Mouse (Mus musculus) duodenum, adult 2 months (tissue): ENCODE data around the gene Yipf3. TPM values are rescaled to one million over a fixed set of nuclear protein-coding genes. Genes with fewer than 3 reads are reported as not detected.

Source experiments
- polyA plus RNA-seq: library from polyadenylated mRNA; depleted of rRNA; stranded (reverse); fragments of >200 nt; gene quantifications from 2 replicates; pipeline ENCODE4 v1.2.3, GENCODE M21; 2012; ENCODE audit warnings: low replicate concordance; rRNA removed

Gene Yipf3
- 255 and 304 TPM in 2 replicates for polyA plus RNA-seq

GRCm38 (mm10) chr17:46247512-46248188, at the start of gene Yipf3, which contains the start of gene Polr1c:
Yipf3 (plus strand) TSS chr17:46248080.
Polr1c (minus strand) TSS chr17:46248054.

GRCm38 (mm10) chr17:46202421-46203071, 45.3 kb upstream of the Yipf3 start, which contains the start of the genes Polh and Xpo5:
Polh (minus strand) TSS chr17:46202645.
Xpo5 (plus strand) TSS chr17:46202782.

DNA sequence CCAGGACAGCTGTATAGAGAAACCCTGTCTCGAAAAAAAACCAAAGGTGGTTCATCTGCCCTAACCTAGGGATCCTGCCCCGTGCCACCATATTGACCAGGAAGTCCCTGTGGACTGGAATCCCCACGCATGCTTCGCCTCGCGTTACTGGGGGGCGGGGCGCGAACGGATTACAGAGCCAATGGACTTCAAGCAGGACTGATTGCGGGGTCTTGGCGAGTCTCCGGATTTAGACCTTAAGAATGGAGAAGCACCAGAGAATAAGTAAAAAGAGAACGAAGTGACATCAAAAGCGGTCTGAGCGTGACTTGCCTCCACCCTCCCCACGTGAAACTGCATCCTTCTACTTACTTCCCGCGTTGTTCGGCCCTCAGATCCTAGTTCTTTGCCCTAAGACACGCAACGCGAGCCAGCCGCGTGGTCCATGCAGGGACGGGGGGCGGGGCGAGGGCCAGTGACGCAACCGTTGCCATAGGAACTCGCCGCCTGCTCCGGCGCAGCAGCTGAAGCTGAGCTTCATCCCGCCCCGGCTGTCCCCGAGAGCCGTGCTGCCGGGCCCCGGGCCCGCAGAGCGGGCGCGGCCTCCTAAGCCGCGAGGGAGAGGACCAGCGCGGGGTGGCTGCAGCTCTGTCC, 5.7 kb downstream of the Yipf3 start, which contains the start of gene Lrrc73:
Gene Lrrc73, plus strand, starts transcription at position 80 of the 633 bp plus-strand sequence.

GRCm38 (mm10) chr17:46282483-46283123, 34.7 kb downstream of the Yipf3 start, which contains the start of gene Tjap1:
Tjap1 (minus strand) TSS chr17:46283026.

DNA sequence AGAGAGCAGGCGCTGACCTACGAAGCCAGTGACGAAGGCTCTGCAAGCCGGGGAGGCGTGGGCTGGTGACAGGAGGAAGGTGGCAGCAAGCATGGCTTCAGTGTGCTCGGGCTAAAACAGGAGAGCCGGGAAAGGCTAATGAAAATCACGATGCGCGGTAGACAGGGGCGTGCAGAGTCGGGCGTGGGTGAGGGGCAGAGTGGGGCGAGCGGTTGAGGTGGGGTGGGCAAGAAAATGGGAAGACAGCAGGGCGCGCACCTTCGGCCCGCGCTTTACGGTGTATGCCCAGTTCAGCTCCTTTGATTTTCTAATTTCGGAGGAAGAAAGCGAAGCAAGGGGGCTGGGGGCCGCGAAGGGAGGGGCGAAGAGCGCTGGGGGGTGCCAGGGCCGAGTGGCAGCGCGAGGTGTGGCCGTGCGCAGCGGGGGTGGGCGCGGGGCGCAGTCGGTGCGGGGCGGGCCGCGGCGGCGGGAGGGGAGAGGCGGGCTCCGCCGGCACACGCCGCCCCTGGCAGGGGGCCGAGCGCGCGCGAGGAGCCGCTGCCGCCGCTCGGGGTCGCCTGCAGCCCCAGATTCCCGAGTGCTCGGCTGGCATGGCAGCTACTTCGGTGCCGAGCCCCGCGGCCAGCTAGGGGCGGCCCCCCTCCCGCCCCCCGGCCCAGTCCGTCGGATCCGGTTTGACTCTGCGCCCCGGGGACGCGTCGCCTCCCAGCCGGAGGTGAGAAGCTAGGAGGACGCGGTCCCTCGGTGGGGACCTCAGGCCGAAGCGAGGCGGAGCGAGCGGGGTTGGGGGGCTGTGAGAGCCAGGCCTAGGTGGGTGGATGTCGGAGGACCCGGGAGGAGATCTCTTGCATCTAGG, 49.7 kb downstream of the Yipf3 start, which contains the start of gene Dlk2:
Gene Dlk2, plus strand, starts transcription at position 58 of the 856 bp plus-strand sequence.

Other genes with a start within 250 kb of the Yipf3 start
- 101 and 171 TPM in 2 replicates for gene Vegfa, start 215.7 kb upstream of the Yipf3 start, polyA plus RNA-seq
- gene Mrps18a, start 137.1 kb upstream of the Yipf3 start, polyA plus RNA-seq = 17.1 and 19.4 TPM in 2 replicates
- 2.2 and 4.9 TPM in 2 replicates for gene Rsph9, start 103.9 kb upstream of the Yipf3 start, polyA plus RNA-seq
- 12.1 and 19.8 TPM in 2 replicates for gene Mad2l1bp, start 94.5 kb upstream of the Yipf3 start, polyA plus RNA-seq
- gene Gtpbp2, start 87.0 kb upstream of the Yipf3 start, polyA plus RNA-seq = 93.2 and 135 TPM in 2 replicates
- 0.92 and 1.5 TPM in 2 replicates for gene Polh, start 45.4 kb upstream of the Yipf3 start, polyA plus RNA-seq
- 5.5 and 7.3 TPM in 2 replicates for gene Xpo5, start 45.3 kb upstream of the Yipf3 start, polyA plus RNA-seq
- gene Polr1c, start within 50 bp of the Yipf3 start, polyA plus RNA-seq = 19.3 and 22.3 TPM in 2 replicates
- gene Lrrc73, start 5.5 kb downstream of the Yipf3 start, polyA plus RNA-seq = 1.0 and 2.1 TPM in 2 replicates
- gene Tjap1, start 34.9 kb downstream of the Yipf3 start, polyA plus RNA-seq = 85.8 and 90.0 TPM in 2 replicates
- 0.48 and 0.71 TPM in 2 replicates for gene Dlk2, start 49.3 kb downstream of the Yipf3 start, polyA plus RNA-seq
- 38.3 and 51.7 TPM in 2 replicates for gene Abcc10, start 80.3 kb downstream of the Yipf3 start, polyA plus RNA-seq
- gene Zfp318, start 135.7 kb downstream of the Yipf3 start, polyA plus RNA-seq = 1.4 and 3.3 TPM in 2 replicates
- gene Crip3, start 180.8 kb downstream of the Yipf3 start, polyA plus RNA-seq = 0.50 and 0.51 TPM in 2 replicates
- not detected in 2 replicates for gene Slc22a7, start 190.4 kb downstream of the Yipf3 start, polyA plus RNA-seq
- gene Ttbk1, start 239.6 kb downstream of the Yipf3 start, polyA plus RNA-seq = 0.14 and 0.37 TPM in 2 replicates
- 2.9 and 3.5 TPM in 2 replicates for gene Dnph1, start 248.6 kb downstream of the Yipf3 start, polyA plus RNA-seq